Mouse (Mus musculus) heart, adult 11 months (tissue): ENCODE measurements around the gene Ryr2.
"Not testable (repeated sequence)": the region's sequence is repeated elsewhere in the genome, so short reads cannot be mapped to it uniquely, and the experiment has no call there.

Source experiments
- DNase-seq: peaks from one replicate; pipeline ENCODE4 v3.0.0; 2022

Gene Ryr2

GRCm38 (mm10) chr13:12033914-12034313 is 72.8 kb downstream of the Ryr2 start:
- peak; percentile 85 for DNase-seq

- DNase-seq = peak; percentile 86
Measured at GRCm38 (mm10) chr13:12033272-12033671, 73.5 kb downstream of the Ryr2 start.

- peak; percentile 83 for DNase-seq
Measured at GRCm38 (mm10) chr13:12029841-12030240, 76.9 kb downstream of the Ryr2 start.

GRCm38 (mm10) chr13:12029326-12029725 is 77.4 kb downstream of the Ryr2 start:
- no peak for DNase-seq

GRCm38 (mm10) chr13:12018046-12018445 is 88.7 kb downstream of the Ryr2 start:
- DNase-seq = peak; percentile 88

- no peak for DNase-seq
Measured at GRCm38 (mm10) chr13:12013986-12014385, 92.8 kb downstream of the Ryr2 start.

- DNase-seq = no peak
Measured at GRCm38 (mm10) chr13:12008995-12009689, 97.6 kb downstream of the Ryr2 start.

GRCm38 (mm10) chr13:12007579-12007978 is 99.2 kb downstream of the Ryr2 start:
- DNase-seq = no peak

GRCm38 (mm10) chr13:12001891-12002294 is 104.9 kb downstream of the Ryr2 start:
- DNase-seq = peak; percentile 93

- no peak for DNase-seq
Measured at GRCm38 (mm10) chr13:11999851-12000250, 106.9 kb downstream of the Ryr2 start.

- DNase-seq = no peak
Measured at GRCm38 (mm10) chr13:11997366-11997765, 109.4 kb downstream of the Ryr2 start.

GRCm38 (mm10) chr13:11987556-11987955 is 119.2 kb downstream of the Ryr2 start:
- no peak for DNase-seq

- no peak for DNase-seq
Measured at GRCm38 (mm10) chr13:11985056-11985455, 121.7 kb downstream of the Ryr2 start.

- DNase-seq = no peak
Measured at GRCm38 (mm10) chr13:11978997-11979396, 127.7 kb downstream of the Ryr2 start.

GRCm38 (mm10) chr13:11978359-11978758 is 128.4 kb downstream of the Ryr2 start:
- no peak for DNase-seq

GRCm38 (mm10) chr13:11977606-11978005 is 129.1 kb downstream of the Ryr2 start:
- no peak for DNase-seq

- no peak for DNase-seq
Measured at GRCm38 (mm10) chr13:11964391-11964790, 142.4 kb downstream of the Ryr2 start.

GRCm38 (mm10) chr13:11959488-11960174 is 147.1 kb downstream of the Ryr2 start:
- no peak for DNase-seq

- DNase-seq = no peak
Measured at GRCm38 (mm10) chr13:11958854-11959253, 147.9 kb downstream of the Ryr2 start.

GRCm38 (mm10) chr13:11958271-11958670 is 148.5 kb downstream of the Ryr2 start:
- DNase-seq = no peak

GRCm38 (mm10) chr13:11951951-11952350 is 154.8 kb downstream of the Ryr2 start:
- DNase-seq = no peak

- no peak for DNase-seq
Measured at GRCm38 (mm10) chr13:11945740-11946139, 161.0 kb downstream of the Ryr2 start.

GRCm38 (mm10) chr13:11941724-11942123 is 165.0 kb downstream of the Ryr2 start:
- DNase-seq = no peak

- not testable (repeated sequence) for DNase-seq
Measured at GRCm38 (mm10) chr13:11934297-11935060, 172.3 kb downstream of the Ryr2 start.
